Mouse (Mus musculus) neural tube, embryonic 13.5 days (tissue): ENCODE data around the gene Spin2c. TPM values are rescaled to one million over a fixed set of nuclear protein-coding genes. Genes with fewer than 3 reads are reported as not detected.

Experiments used
- ATAC-seq: fragments of 200-750 bp; cut with Nextera tagmentation; 2 replicates; pipeline ENCODE4 v1.8.0; 2017; ENCODE audit warnings: low read depth, mild to moderate bottlenecking, moderate TSS enrichment, moderate library complexity
- H3K27ac ChIP-seq: fragments of 300-500 bp; sonication (generic); replicated peaks from 2 replicates; pipeline ENCODE4 v1.5.1; 2015; ENCODE audit warnings: moderate library complexity, mild to moderate bottlenecking, inconsistent platforms
- H3K27me3 ChIP-seq: fragments of 300-500 bp; sonication (generic); 2 replicates; pipeline ENCODE4 v1.6.1; 2015; ENCODE audit warnings: mild to moderate bottlenecking, inconsistent platforms
- H3K36me3 ChIP-seq: fragments of 300-500 bp; sonication (generic); 2 replicates; pipeline ENCODE4 v1.6.1; 2015; ENCODE audit warnings: mild to moderate bottlenecking, inconsistent platforms
- H3K4me1 ChIP-seq: fragments of 300-500 bp; sonication (generic); replicated peaks from 2 replicates; pipeline ENCODE4 v1.6.1; 2015; ENCODE audit warnings: inconsistent platforms
- H3K4me2 ChIP-seq: fragments of 300-500 bp; sonication (generic); 2 replicates; pipeline ENCODE4 v1.6.1; 2015; ENCODE audit warnings: inconsistent platforms, mild to moderate bottlenecking, moderate library complexity
- H3K4me3 ChIP-seq: fragments of 300-500 bp; sonication (generic); 2 replicates; pipeline ENCODE4 v1.5.1; 2015; ENCODE audit warnings: mild to moderate bottlenecking, inconsistent platforms
- H3K9ac ChIP-seq: fragments of 300-500 bp; sonication (generic); 2 replicates; pipeline ENCODE4 v1.6.1; 2015; ENCODE audit warnings: moderate library complexity, mild to moderate bottlenecking, inconsistent platforms
- H3K9me3 ChIP-seq: fragments of 300-500 bp; sonication (generic); 2 replicates; pipeline ENCODE4 v1.6.1; 2016; ENCODE audit warnings: inconsistent platforms
- WGBS: fragments of 180-500 bp; shearing (Covaris S2); methylation state at CpG from one replicate; pipeline ENCODE4 v1.1.7; 2015; 5-methylcytosine and 5-hydroxymethylcytosine counted together
- polyA plus RNA-seq: library from polyadenylated mRNA; unstranded; fragments of >200 nt; fragmentation: Nextera tagmentation; extraction: Ambion mirVana; gene quantifications from 2 replicates; pipeline ENCODE4 v1.2.1, GENCODE M21; 2015

Spin2c gene
- 14.4 and 16.8 TPM in 2 replicates for polyA plus RNA-seq

DNA sequence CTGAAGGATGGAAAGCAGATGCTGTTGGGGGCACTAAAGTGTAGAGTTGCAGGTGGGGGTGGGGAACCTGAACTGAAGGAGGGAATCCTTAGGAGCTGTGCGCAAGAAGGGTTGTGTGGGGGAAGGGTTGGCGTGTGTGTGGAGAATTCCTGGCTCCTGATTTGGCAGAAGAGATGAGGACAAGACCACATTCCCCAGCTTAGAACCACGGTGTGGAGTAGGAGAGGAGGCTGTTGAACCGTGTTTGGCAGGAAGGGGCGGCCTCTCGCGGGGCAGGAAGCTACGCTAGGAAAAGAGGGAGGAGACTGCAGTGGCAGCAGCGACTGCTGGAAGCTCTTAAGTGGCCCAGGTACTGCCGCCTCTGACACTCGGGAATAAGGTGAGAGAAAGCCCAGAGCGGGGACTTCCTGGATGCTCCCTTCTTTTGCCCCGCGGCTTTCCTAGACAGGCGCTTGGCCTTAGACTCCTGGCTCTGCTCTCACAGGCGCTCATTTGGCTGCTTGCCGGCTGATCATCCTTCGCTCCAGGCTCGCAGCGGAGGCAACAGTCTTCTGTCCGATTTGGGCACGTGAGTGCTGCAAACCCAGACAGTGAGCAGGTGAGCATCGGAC lies at the start of gene Spin2c:
Gene Spin2c (plus strand): TSS at position 275 of the 611 bp plus-strand sequence.
- Histone ChIP-seq H3K4me2 (peak within 1 kb of the TSS; percentile 58), H3K36me3 (no peaks in the 10 kb centered on the region), H3K27ac (peak within 1 kb of the TSS; percentile 54), H3K9me3 (no peaks in the 10 kb centered on the region), H3K27me3 (no peaks in the 10 kb centered on the region), H3K4me3 (peak within 1 kb of the TSS; percentile 51), H3K4me1 (0 out of 2 replicates have a peak, but pooled peaks cover 5% of the 10 kb centered on the region), H3K9ac (peak within 1 kb of the TSS; percentile 62)
- WGBS: 12% methylated on average over 23 of the region's 23 CpGs
- ATAC-seq: peak; percentile 97

DNA sequence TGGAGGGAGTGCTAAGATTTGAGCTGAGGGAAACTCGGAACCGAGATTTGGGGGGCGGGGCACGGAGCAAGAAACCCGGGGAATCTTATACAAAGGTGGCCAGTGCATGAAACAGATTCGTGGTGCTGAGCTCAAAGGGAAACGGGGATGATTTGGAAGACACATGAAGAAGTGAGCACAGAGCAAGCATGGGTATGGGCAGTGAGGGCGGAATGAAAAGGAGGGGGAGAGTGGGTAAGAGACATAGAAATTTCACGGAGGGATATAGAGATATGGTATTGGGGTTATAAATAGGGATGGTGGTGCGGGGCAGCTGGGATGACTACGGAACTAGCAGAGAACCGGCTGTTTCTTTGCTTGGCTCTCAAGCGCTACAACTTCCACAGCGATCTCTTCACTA lies 581 bp downstream of the Spin2c start:
- Histone ChIP-seq H3K27me3 (no peaks in the 10 kb centered on the region), H3K36me3 (no peaks in the 10 kb centered on the region), H3K9ac (peak overlapping the region; percentile 62), H3K4me1 (0 out of 2 replicates have a peak, but pooled peaks cover 5% of the 10 kb centered on the region), H3K4me3 (peak overlapping the region; percentile 51), H3K4me2 (peak overlapping the region; percentile 58), H3K9me3 (no peaks in the 10 kb centered on the region), H3K27ac (peak overlapping the region; percentile 54)
- ATAC-seq: peak; percentile 79
- 21% methylated on average over 14 of the region's 14 CpGs for WGBS

Other genes starting within 250 kb of the Spin2c start
- gene Kctd12b, start 135.8 kb upstream of the Spin2c start, polyA plus RNA-seq: 2.6 and 3.2 TPM in 2 replicates
- gene Nbdy, start 108.6 kb upstream of the Spin2c start, polyA plus RNA-seq: 126 and 129 TPM in 2 replicates
- not detected in 2 replicates for gene Samt1, start 180.4 kb downstream of the Spin2c start, polyA plus RNA-seq
- gene 4921511M17Rik, start 201.6 kb downstream of the Spin2c start, polyA plus RNA-seq: not detected in 2 replicates
- not detected in 2 replicates for gene Gm10057, start 222.8 kb downstream of the Spin2c start, polyA plus RNA-seq